Mouse (Mus musculus) cerebellum, adult 8-10 months (tissue): ENCODE measurements at regions not wholly inside any gene's neighbourhood (a gene's known extent, or its start where the extent isn't known, plus 50 kb on each side); places are given as distances from the start of the nearest gene placed in this dataset.

ENCODE experiments used
- DNase-seq: peaks from one replicate; pipeline ENCODE4 v3.0.0; 2022

DNA sequence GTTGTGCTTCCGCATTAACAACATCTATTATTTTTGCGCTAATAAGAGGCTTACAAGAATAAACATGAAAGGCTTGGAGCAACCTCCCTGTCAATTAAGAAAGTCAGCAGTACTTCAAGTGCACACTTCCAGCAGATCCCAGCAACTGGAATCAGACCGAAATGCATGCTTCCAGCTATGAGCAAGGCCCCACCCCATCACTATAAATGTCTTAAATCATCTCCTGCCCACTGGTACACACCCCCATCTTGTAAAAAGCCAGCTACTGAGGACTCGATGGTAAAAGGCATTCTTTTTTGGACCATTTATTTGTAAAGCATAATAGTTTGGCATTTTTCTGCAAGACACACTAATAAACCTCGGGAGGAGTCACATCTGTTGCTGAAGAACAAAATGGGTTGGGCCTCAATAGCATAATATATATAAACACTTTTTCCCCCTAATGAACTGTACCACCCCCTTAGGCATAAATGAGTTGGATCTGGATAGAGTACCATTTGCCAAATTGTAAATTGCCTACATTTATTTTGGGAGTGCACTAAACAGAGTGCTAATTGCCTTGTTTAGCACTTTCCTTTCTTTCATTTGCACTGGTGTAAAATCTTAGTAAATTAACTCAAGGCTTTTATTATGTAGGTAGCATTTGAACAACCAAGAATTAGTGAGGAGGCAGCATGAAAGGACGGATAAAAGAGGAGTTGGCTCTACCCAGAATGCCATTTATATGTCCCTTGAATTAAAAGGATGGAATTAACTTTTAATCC is 371.8 kb downstream of the Nr2f2 start:
- no peak for DNase-seq

DNA sequence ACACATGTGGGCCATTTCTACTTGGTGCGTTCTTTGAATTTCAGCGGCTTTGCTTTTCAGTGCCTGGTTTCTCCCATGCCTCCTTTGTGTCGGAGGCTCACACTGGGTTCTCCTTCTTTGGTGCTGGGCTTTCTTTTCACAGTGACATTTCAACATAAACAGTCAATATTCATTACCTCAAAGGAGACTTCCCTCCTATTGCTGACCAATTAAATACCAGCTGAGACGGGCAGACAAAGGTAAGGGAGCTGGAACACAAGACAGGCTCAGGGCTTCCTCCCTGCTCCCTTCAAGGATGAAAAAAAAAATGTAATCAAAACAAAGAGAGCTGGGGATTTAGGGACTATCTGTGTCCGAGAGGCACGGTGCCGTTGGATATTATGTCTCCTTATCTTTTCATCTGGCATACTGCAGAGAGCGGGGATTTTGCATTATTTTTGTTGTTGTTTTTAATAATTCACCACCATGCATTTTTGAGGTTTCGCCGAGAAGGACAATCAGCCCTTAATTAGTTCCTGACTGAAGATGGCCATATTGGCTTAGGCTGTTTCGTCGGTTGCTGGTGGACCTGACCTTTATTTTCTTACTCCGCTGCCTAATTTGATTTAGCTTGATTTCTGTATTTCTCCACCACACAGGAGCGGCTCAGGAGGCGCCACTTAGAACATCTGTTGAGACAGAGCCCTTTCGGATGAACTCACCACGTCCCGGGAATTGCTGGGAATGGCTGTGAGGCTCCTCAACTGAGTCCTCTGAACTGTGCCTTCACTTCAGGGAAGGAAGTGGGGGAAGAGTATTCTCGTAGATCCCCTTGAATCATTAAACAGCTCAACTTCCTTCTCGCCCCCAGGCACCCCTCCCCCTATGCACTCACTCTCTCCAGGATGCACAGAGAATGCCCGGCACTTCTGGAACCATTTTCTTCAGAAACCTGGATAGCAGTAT is 373.9 kb downstream of the Nr2f2 start:
- DNase-seq, result no peak

DNA sequence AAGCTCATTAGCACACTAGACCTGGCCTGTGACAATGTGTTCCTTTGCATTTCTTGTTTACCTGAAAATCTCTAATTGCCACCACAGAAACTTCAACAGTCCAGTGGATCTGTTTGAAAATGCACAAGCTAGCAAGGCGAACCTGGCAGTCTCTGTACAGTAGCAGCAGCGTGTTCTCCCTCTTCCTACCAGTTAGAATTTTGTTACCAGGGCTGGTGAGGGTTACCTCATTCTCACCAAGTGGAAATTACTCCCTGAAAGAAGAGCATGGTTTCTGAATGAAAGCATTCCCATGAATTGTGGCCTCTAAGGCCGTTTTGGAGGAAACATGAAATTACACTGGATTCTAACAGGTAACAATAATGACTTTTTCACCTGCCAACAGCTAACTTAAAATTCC is 374.6 kb downstream of the Nr2f2 start:
- no peak for DNase-seq

DNA sequence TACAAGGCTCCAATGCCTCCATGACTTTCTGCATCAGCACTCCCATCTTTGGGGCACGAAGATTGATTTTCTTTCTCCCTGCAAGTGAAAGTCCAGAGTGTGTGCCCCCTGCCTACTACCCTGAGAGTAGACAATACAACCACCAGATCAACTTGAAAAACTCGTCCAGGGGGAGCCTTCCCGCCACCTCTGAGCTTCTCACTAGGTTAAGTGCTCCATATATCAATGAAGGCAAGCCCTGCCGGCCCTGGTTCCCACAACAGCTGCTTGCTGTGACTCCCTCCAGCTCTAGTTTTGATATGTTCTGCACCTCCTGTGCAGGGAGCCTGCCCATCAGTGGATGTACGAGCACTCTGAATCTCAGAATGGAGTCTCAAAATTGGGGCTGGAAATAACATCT is 377.8 kb downstream of the Nr2f2 start:
- DNase-seq, result no peak

DNA sequence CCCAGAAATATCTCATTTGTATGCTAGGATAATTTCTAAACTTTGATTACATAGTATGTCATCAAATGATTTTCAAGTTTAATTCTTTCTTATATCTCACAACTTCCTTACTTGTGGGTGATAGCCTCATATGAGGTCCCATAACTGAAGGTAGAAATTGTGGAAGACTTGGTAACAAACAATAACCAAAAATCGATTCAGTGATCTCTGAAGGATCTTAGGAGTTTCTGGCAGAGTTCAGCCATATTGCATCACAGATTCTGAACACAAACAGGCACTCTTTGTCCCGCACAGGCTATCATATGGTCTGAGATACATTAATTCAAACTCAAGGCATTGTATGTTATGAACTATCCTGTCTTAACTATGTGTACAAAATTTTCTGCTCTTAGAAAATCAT is 385.2 kb downstream of the Nr2f2 start:
- DNase-seq, result no peak

DNA sequence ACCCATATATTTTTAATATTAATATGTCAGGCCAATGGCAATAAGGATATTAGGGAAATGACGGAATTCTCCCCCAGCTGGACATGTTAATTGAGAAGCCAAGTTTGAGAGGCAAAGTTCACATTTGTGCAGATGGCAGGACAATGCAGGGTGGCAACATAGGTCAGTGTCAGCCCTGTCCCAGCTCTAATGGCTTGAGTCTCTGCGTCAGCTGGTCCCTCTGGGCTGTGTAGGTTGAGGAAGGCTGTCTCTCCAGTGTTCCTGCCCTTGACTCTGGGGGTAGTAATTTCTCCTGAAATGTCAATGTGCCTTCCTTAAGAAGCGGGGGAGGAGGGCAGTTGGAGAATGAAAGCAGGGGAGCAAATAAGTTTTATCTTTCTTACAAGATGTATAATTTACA is 390.2 kb downstream of the Nr2f2 start:
- no peak for DNase-seq

DNA sequence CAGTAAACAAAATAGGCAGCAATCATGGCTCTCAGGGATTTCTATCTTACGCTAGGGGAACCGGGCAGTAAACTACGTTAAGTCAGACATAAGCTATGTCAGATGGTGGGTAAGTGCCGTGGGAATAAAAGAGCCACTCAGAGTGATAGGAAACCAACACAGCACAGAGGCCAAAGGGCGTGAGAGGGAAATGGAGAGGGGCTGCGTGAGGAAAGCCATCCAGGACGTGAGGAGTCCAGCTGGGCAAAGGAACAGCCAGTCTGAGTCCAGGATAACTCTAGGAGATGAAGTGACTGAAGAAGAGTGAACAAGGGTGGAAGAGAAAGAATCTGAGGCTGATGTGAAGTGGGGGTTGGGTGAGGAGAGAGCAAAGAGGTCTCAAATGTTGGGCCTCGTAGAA is 402.5 kb downstream of the Nr2f2 start:
- no peak for DNase-seq

DNA sequence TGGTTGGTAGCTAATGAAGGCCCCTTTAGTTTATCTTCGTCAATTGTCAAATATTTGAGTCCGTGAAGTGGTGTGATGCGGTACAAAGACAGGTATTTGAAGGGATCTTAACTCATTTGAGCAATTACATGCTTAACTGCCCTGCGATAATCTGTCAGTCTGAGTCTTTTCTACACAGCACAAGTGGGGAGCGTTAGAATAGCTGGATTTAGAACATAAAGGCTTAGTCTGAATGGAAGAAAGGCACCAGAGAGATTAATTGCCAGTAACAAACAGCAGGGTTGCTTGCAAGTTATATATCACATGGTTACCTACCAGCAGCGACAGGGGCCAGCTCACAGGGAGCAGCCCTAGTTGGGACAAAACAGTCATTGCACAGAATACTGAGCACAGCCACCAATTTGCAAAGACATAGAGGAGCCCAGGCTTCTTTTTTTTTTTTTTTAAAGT is 416.3 kb downstream of the Nr2f2 start:
- no peak for DNase-seq

DNA sequence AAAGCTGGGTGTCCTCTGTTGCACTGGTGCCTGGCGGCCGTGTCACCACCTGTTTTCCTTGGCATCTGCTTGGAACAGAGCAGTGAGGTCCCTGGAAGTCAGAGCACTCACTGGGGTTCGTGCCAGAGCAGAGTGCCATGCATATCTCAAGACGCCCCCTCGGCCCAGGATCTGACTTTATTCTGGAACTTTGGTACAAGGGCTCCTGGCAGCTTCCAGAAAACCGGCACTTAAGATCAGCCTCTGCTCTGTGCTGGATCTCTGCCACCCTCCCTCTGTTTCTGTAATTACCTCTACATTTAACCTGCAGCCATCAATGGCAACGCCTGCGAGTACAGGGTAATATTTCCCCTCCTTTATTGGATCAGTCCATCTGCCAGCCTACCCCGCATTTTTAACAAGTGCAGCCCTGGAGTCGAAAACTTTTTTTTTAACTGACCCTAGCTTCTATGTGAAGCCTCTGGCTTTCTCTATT is 416.9 kb downstream of the Nr2f2 start:
- DNase-seq, result peak; percentile 0

DNA sequence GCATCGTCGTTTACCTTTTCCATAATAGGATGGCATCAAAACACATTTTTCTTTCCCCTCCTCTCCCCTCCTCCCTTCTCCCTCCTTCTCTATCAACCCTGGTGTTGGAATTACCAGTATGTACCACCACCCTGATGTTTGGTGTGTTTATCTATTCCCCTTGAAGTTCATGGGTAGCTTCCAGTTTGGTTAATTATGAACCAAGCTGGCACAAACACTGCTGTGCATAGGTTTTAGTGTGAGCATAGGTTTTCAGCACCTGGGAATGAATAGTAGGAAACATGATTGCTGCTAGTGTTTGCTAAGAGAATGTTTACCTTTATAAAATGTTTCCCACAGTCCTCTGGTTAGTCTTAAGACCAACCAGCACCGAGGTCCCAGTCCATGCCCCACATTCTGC is 420.1 kb downstream of the Nr2f2 start:
- no peak for DNase-seq

DNA sequence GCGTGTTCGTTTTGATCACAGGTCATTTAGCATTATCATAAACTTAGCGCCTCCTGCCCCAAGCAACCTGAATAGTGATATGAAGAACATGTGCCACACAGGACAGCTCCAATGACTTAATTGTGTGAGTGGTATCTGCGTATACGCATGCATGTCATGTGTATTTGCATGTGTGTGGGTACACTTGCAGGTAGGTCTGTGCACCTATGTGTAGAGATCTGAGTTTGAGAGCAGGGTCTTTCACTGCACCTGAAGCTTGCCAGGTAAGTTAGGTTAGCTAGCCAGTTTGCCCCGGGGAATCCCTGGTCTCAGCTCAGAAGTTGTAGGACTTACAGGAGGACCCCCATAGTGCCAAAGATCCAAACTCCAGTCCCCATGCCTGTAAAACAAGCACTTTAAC is 424.7 kb downstream of the Nr2f2 start:
- DNase-seq, result no peak

DNA sequence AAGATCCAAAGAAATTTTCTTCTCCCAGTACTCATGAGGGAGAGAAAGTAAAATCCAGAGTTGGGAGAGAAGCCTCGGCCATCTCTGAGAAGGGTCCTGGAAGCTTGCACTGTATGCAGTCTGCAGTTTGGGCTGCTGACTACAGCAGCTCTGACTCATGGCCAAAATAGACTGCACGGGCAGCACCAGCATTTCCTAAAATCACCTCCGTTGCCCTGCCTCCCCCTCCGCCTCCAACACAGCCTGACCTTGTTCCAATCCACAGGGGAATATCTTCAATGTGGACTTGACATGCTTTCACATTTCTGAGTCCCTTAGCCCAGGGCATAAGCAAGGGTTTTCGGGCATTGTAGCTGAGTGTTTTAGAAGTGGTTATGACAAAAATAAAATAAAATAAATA is 441.3 kb downstream of the Nr2f2 start:
- DNase-seq, result no peak

DNA sequence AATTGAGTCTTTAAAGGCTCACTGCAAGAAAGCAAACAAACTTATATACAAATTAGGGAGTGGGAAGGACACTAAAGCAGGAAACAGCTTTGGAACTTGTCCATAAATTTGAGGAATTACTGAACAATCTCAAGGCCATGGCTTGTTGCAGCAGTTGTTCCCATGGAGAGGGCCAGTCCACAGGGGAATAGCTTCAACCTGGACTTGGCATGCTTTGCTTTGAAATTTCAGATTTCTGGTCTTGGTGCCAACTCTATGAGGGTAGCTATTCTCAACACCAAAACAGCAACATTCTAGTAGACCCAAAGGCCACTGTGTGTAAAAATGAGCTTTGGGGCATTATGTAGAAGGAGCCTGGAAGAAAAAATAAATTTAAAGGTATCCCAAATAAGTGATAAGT is 442.0 kb downstream of the Nr2f2 start:
- DNase-seq, result no peak

DNA sequence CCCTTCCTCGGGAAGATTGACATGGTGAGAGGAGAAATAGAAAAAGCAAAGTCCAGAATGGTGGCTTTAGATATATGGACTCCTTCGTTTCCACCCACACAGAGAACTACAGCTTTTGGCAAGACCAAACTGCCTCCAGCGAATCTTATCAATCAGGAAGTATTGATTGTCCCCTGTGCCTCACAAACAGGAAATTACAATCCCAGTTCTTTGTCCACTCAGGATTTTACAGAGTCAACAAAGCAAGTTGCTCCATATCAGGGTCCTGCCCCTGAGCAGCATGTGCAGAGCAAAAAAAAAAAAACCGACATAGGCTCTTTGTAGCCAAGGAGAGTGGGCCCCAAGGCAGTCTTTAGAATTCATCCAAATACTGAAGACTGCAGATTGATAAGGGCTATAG is 454.8 kb downstream of the Nr2f2 start:
- DNase-seq, result no peak

DNA sequence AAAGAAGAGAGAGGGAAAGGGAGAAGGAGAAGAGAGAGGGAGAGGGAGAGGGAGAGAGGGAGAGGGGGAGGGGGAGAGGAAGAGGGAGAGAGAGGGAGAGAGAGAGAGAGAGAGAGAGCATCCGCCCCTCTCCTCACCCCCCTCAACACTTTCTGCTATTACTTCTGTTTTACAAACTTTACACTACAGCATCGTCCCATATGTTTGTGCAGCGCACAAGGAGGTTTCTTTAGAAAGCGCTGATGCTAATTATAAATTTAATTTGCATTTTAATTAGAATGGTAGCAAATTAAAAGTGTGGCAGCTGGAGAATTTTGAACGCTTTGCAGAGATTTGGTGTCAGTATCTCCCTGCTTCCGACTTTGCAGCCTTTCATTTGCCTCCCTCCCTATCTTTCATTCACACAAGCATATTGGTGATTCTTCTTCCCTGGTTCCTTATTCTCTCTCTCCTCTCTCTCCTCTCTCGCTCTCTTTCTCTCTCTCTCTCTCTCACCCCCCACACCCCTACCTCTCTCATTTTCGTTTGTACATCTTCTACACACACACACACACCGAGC is 476.0 kb downstream of the Nr2f2 start:
- DNase-seq, result no peak

DNA sequence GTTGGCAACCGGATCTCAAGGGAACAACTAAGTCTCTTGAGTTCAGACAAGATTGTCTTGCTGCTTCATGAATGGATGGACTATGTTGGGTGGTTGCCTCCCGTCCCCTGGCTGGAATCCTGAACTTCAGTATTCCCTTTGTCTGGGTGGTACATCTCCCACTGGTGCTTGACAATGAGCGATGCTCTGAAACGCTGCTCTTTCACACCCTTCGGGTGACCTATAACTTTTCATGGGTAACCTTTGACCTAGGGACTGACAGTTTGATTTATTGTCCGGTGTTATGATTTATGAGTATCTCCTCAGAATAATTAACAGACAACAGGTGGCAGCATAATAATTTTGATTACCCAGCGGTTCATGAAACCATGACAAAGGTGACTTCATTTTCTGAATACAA is 478.3 kb downstream of the Nr2f2 start:
- no peak for DNase-seq

DNA sequence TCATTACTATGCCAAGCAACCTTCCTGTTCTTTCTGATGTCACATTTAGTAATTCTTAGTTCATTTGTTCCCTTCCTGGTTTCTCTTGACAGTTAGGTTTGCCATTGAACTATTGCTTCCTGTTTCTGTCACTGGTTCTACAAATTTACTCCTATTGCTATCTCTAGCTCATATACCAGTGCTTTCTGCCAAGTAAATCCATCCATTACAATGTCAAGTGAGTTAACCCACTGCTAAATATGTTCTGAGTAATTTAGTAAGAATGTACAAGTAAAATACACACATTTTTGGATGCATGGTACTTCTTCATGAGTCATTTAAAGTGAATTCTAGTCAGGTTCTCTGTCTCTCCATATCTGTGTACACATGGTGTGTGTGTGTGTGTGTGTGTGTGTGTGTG is 489.5 kb downstream of the Nr2f2 start:
- DNase-seq, result no peak

DNA sequence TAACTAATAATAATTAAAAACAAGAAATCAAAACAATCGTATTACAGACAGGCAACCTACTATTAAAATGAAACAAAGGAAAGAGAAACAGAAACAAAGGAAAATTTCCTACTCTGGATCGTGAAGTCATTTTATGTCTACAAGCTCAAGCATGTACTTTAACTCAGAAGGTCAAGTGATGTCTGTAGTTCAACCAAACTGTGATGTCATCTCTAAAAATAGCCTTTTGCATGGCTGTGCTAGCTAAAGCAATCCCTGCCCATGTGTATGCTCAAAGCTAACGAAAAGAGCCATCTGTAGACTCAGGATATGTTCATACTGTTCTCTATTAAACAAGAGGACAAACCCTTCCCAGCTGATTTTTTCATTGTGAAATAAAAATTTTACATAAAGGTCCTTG is 500.7 kb downstream of the Nr2f2 start:
- no peak for DNase-seq

DNA sequence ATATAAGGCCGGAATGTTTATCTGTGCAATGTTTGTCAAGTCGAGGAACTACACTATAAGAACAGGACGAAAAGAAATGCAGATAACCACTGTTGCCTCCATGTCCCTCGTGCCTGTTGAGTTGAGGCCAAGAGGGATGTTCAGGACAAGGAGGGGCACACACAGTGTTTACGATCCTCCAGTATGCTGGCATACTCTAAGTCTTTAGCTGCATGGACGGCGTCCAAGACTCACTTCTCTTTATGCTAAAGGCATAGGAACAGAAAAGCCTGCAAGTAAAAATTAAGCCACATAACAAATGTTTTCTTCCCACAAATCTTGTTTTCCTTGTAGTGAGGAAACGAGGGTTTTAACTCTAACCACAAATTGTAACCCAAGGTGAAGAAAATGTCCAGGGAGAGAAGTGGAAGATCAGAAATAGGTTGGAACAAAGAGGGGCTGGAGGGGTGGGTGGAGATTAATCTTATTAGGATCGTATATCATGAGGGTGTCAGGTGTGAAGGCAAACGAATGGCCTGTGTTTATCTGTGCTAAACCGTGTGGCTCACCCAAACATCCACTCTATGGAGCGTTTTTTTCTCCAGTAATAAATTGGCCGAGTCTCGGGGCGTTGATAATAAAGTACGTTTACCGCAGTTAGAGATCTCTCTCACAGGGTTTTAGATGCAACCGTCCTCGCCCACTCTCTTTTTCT is 521.8 kb downstream of the Nr2f2 start:
- no peak for DNase-seq

DNA sequence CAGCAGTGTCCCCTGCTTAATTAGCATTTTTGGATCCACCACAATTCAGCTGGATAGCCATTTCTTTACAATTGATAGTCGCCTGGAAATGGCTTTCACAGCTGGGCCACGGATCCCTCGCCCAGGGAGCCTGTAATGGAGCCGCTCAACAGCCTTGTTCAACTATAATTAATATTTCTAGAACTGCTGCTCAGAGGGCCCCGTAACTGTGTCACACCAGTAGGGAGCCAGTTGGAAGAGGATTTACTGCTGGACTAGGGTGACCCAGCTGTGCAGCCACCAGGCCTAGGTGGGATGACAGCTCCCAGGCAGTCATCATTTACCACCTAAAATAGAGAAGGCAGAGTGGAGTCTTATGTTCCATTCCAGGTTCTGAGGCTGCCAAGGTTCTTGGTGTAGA is 529.2 kb downstream of the Nr2f2 start:
- no peak for DNase-seq

DNA sequence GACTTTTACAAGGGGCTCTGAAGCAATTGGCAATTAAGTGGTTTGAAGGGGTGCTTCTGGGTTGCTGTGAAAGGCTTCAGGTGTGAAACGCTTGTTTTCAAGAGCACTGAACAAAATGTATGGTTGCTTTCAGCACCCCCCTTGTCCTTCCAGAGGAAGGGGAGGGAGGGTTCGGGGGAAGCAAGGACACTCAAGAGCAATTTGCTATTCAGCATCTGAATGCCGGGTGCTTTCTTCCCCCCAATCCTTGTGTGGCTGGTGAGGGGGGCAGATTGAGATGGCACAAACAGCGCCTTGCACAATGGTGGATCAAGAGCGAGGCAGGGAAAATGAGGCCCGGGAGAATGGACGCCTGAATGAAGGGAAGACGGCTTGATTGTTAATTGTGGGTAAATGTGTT is 539.3 kb downstream of the Nr2f2 start:
- no peak for DNase-seq

DNA sequence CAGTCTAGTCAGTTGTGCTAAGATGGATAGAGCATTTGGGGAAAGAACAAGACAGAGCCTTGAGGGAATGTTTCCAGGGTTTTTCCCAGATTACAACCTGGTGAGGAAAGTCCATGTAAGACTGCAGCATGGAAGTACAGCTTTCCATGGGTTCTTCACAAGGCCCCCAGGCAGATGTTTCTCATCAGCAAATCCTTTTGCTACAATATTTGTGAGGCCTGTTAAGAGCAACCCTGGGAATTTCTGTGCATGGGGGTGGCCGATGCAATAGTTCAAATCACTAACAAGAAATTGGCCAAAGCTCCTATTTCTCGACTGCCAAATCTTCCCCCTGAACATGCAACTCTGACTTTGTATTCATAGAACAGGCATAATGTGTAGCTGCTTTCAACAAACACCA is 546.0 kb downstream of the Nr2f2 start:
- no peak for DNase-seq

DNA sequence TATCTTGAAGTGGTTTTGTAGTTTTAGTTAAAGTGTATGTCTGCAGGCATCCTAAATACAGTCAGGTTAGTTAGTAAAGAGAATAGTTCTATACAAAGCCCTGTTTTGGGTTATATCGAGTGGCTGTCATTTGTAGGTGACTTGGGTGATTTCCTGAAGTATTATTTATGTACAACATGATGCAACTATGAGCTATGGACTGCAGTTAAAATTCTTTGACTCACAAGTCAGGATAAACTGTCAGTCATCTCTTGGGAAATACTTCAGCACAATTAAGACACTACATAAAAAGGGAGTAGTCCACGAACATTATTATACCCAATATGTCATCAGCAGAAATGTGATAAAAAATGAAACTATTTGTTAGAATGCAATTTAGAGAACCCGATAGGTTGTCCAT is 554.2 kb downstream of the Nr2f2 start:
- DNase-seq, result no peak
